Mouse (Mus musculus): ENCODE results near the gene Lrtm2.

Gene Lrtm2

DNA sequence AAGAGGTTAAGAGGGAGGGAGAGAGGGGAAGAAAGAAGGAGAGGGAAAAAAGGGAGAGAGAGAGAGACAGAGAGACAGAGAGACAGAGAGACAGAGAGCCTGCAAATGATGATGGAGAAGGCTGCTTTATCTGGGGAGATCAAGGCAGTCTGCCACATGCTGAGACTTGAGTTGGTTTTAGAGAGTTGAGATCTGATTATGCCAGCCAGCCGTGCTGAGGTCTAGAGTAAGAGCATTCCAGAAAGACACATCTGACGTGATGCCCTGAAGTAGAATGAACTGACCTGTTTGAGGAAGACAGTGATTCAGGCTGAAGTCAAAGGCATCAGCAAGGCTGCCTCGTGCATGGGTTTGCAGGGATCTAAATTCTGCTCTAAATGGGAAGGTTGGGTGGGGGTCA is 3.3 kb upstream of the Lrtm2 start:
- DNase-seq: no peak

GRCm38 (mm10) chr6:119333202-119333601 is 2.6 kb upstream of the Lrtm2 start:
- DNase-seq: peak; percentile 45

GRCm38 (mm10) chr6:119332111-119332510 is 1.5 kb upstream of the Lrtm2 start:
- DNase-seq: peak; percentile 33

- no peak for DNase-seq
Observed at GRCm38 (mm10) chr6:119329936-119330335, 630 bp downstream of the Lrtm2 start.

GRCm38 (mm10) chr6:119329215-119329714 is 1.3 kb downstream of the Lrtm2 start:
- DNase-seq: peak; percentile 65

DNA sequence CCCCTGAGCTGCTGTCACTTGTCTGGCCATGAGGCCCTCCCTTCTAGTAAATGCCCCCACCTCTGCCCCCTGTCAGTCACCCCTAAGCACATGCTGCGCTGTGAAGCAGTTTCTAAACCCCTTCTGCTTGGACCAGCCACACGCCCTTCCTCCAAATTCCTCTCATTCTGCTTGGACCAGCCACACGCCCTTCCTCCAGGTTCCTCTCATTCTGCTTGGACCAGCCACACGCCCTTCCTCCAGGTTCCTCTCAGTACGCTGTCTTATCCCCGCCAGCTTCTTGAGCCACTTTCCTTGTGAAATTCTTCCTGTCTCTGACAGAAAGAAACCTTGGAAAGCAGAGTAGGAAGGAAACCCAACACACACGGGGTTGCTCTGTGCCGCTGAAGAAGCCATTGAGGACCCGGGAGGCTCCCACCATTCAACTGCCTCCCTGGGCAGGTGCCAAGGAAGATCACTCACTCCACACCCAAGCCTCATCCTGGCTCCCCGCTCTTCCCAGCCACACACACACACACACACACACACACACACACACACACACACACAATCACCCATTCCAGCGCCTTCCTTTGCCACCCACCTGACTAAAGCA is 1.9 kb downstream of the Lrtm2 start:
- DNase-seq: peak; percentile 49

DNA sequence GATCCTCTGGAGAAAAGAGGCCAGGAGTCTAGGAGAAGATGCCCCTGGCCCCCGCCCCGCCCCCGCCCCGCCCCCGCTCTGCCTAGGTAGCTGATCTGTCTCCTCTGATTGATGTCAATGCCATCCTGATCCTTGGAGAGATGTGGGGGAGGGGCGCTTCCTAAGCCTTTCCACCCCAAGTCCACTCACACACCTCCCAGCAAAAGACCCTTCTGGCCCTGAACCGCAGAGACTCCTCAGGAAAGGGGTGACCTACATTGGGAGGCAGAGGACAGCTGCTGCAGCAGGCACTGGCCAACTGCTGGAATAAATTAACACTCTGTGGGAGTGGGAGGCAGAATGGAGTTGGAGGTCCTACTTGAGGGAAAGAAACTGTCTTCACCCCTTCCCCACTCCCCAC is 4.0 kb downstream of the Lrtm2 start:
- no peak for DNase-seq

DNA sequence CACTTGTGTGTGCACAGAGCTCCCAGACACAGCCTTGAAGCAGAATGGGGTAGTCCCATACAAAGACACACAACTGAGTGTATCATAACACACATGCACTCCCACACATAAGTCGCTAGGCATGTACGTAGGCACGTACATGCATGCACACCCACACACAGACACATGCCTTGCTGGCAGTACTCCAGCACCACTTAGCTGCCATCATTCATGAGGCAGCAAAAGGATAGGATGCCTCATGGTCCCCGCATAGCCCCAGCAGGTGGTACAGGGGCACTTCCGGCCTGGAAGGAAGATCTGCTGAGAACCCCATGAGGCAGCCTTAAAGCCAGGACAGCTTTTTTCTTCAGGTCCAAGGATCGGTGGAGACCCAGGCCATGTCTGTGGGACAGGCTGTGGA is 4.6 kb downstream of the Lrtm2 start:
- DNase-seq: no peak

DNA sequence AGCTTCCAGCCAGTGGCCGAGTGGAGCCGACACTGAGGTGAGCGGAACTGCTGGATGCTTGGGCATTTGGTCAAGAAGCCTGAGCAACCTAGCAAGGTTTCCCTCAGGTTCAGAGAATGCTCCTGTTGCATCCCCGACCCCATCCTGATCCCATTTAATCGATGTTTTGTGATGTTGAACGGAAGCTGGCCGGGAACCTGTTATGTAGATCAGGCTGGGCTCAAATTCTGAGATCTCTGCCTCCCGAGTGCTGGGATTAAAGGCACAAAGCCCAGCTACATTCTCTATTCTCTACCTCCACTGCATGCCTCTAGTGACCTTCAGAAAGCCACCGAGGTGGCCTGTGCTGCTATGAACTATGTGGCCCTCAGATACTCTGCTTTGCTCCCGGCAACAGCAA is 5.8 kb downstream of the Lrtm2 start:
- no peak for DNase-seq

DNA sequence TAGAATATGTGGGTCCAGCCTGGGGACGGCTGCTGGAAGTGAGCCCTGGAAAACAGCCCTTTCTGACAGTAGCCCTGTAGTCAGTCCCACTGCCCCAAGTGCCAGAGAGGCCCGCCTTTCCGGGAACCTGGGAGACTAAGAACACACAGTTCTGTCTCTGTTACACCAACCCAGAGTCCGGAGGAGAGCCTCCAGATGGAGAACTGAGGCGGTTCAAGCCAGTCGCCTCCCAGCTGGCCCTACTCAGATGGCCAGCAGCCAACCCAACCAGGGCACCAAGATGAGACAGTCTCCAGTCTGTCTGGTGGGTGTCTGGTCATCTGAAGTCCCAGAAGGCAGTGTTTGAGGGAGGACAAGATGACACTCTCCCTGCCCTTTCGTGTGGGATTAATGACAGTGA is 8.8 kb downstream of the Lrtm2 start:
- DNase-seq: no peak

- DNase-seq: peak; percentile 65
Observed at GRCm38 (mm10) chr6:119320481-119320880, 10.1 kb downstream of the Lrtm2 start.

- DNase-seq: no peak
Observed at GRCm38 (mm10) chr6:119319358-119319757, 11.2 kb downstream of the Lrtm2 start.

DNA sequence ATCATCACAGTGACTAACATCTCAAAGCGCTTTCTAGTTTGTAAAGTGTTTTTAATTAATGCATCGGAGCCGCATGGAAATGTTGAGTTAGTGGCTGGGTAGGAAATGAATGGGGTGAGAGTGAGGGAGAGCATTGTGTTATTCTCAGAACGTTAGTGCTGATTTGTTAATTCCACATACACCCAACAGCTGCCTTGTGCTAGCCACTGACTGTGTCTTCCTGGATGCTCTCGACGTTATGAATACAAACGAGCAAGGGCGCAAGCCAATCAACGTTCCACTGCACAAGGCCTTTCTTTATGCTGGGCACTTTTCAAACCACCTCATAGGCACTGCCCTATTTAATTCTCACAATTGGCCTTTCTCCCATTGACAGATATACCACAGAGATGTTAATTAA is 11.8 kb downstream of the Lrtm2 start:
- no peak for DNase-seq

DNA sequence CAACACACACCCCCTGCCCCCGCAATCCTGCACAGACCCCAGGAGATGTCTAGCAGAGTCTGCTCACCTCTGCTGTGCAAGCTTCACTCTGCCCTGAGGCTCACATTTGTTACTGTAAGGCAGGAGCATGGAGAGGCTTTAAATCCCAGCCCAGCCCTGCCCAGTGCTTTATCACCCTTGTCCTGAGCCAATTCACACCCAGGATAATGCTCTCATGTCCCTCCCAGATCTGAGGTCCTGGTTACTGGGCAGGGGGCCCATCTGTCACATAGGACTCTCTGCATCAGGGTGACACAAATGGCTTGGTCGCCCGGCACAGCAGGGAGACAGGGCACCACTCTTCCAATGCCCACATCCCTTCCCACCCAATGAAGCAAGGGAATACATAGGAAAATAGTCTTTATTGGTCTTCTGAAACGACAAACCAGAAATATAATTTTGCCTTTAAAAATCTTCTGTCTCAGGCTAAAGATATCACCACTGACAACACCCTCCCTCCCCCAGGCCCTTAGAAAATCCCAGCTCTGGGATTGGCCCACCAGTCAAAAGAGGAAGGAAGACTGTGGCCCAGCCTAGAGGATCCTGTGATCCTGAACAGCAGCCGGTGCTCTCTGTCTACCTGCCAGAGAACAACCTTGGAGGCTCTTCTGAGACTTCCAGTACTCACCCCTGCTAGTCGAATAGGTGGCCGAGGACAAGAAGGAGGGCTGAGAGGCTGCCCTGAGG is 15.7 kb downstream of the Lrtm2 start:
- DNase-seq: no peak

GRCm38 (mm10) chr6:119313588-119314375 is 16.8 kb downstream of the Lrtm2 start:
- no peak for DNase-seq

DNA sequence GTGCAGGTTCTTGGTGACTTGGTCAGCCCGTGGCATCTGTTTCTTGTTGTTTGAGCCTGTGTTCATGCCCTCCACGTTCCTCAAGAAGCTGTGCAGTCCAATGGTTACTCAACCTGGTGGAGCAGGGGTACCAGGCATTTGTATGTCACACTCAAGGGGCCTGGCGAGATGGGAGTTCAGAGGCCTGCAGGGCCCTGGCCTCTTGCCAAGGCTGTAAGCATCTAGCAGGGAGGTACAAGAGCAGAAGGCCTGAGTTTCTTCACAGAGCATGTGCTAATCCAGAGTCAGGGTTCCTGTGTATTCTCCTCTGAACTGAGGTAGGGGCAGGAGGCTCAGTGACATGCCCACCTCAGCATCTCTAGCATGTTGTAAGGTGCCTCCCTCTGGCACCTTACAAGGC is 17.5 kb downstream of the Lrtm2 start:
- no peak for DNase-seq

GRCm38 (mm10) chr6:119312381-119312780 is 18.2 kb downstream of the Lrtm2 start:
- no peak for DNase-seq

GRCm38 (mm10) chr6:119310176-119310575 is 20.4 kb downstream of the Lrtm2 start:
- DNase-seq: no peak

GRCm38 (mm10) chr6:119307867-119308413 is 22.6 kb downstream of the Lrtm2 start:
- no peak for DNase-seq

DNA sequence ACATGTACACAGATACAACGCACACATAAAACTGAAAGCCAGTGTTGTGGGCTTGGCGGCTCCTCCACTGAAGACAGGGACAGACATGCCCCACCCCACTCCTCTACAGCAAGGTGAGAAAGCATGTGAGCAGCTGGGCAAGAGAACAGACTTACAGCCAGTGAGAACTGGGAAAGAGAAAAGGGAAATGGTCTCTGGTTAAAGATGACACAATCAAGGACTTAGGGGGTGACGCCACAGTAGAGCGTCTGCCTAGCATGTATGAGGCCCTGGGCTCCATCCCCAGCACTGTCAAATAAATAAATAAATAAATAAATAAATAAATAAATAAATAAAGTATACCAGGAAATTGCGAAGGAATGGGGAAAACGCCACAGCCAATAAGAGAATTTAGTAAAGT is 27.2 kb downstream of the Lrtm2 start:
- DNase-seq: no peak

- DNase-seq: no peak
Observed at GRCm38 (mm10) chr6:119301310-119301709, 29.3 kb downstream of the Lrtm2 start.

GRCm38 (mm10) chr6:119280761-119281160 is 49.8 kb downstream of the Lrtm2 start:
- no peak for DNase-seq

GRCm38 (mm10) chr6:119276713-119277112 is 53.9 kb downstream of the Lrtm2 start:
- DNase-seq: no peak
